Mouse (Mus musculus) megakaryocyte, adult 5-6 weeks (primary cell): Measurements from ENCODE around the gene Mecom. TPM values are rescaled to one million over a fixed set of nuclear protein-coding genes. Genes with fewer than 3 reads are reported as not detected.

Experiments
- ATAC-seq: 2 replicates; pipeline ENCODE4 v1.8.0; 2016; ENCODE audit warnings: mild to moderate bottlenecking, inconsistent platforms; ENCODE audit not compliant: poor library complexity, severe bottlenecking
- total RNA-seq, 2 experiments: library from RNA; stranded (forward) in 1 of 2; stranded (reverse) in 1 of 2; fragments of 153-499, 151-499 nt in 1 of 2; fragments of 221-1000, 200-1000 nt in 1 of 2; gene quantifications; 2 replicates each; pipeline versions ENCODE4 v1.2.3 to v1.2.4; 2015 to 2017

Gene Mecom
- total RNA-seq, 2 experiments from 2014 or later = 0.07 TPM; not detected in 1

GRCm38 (mm10) chr3:30219190-30219884 lies 328.5 kb downstream of the Mecom start:
- ATAC-seq = no peak

DNA sequence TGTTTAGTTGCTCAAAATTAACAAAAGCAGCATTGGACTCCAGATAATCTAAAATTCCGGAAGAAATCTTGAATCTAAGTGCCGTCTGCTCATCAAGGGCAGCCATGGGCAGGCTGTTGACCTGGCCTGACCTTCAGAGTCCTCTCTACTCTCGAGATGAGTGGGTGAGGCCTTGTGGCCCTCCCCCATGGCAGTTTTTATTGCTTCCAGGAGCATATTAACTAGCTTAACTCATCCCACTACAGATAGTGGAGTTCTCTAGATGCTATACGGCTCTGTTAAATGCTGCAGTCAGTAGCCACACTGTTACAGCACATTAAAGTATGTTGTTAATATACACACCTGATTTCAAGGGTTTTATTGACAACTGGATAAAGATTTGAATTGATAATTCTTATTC lies 333.2 kb downstream of the Mecom start:
- ATAC-seq = no peak

DNA sequence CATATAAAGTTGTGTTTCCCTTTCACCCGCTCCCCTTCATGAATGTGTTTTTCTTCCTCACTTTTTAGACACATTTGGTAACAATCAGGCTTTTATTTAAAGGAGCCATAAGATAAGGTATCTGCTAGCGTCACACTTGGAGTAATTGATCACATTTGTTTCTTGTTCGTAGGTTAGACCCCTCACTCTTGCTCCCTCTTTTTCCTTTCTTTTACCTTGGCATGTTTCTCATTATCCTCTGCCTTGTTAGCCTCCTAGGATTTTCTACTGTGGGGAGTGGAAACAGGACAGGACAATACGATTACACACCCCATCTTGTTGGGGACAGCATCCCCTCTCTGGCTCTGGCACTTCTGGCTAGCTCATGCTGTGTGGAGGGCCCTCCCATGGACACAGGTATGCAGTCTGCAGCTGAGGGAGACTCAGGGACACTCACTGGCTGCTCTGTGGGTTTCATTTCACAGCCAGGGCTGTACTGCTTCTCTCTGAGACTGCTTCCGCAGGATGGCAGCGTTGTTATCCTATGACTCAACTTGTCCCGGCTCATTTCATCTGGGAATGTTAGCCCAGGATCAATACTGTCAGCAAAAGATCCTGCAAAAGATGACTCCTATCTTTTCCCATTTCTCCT lies 334.2 kb downstream of the Mecom start:
- ATAC-seq = no peak

DNA sequence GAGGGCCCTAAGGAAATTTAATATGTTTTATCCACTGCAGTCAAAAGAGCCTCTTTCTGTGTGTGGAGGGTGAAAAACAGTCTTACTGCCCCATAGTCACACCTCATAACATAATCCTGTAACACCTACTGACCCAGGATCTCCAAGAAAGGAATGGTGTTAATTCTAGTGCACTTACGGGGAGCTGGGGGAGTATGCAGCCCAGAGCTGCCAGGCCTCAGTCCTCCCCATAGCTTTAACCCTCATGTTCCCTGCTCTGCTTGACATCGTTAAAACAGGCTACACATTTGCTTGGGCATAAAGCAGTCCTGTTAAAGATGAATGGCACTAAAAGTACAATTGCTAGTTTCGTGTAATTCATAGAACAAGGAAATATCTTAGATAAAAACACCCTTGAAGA lies 335.0 kb downstream of the Mecom start:
- ATAC-seq = no peak

GRCm38 (mm10) chr3:30209131-30209530 lies 338.7 kb downstream of the Mecom start:
- ATAC-seq = no peak

GRCm38 (mm10) chr3:30207886-30208285 lies 339.9 kb downstream of the Mecom start:
- no peak for ATAC-seq

DNA sequence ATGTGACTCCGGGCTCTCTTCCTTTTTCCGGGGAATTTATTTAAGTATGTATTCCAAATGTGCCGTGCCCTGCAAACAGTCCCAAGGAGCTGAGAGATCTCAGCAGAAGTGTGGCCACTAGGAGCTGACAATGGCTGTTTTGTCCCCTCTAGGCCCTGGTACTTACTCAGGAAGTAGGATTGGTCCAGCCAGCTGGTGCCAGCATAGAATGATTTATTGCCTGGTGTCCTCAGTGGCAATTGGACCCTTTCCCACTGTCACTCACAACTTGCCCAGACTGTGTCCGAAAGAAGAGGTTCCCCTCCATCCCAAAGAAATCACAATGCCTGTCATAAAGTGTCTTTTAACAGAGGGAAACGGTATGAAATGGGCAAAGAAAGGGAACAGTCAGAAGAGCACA lies 340.4 kb downstream of the Mecom start:
- ATAC-seq = no peak

- no peak for ATAC-seq
Observed at GRCm38 (mm10) chr3:30206123-30206522, 341.7 kb downstream of the Mecom start.

- no peak for ATAC-seq
Observed at GRCm38 (mm10) chr3:30203764-30204163, 344.0 kb downstream of the Mecom start.

DNA sequence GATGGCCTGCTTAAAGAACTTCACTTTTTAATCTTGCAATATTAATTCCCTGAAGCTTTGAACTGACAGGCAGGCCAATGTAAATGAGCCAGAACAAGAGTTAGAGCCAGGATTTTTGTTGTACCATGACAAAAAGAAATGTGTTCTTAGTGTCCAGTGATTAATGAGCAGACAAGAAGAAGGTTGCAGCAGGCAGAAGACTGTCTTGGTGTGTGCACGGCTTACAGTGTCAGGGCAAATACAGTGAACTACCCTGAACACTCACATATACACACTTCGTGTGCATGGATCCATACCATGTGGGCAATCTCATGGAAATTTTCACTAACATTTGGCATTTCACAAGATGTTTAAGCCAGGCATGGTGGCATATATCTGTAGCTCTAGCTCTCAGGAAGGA lies 349.0 kb downstream of the Mecom start:
- ATAC-seq = no peak

- ATAC-seq = no peak
Observed at GRCm38 (mm10) chr3:30198227-30198626, 349.6 kb downstream of the Mecom start.

DNA sequence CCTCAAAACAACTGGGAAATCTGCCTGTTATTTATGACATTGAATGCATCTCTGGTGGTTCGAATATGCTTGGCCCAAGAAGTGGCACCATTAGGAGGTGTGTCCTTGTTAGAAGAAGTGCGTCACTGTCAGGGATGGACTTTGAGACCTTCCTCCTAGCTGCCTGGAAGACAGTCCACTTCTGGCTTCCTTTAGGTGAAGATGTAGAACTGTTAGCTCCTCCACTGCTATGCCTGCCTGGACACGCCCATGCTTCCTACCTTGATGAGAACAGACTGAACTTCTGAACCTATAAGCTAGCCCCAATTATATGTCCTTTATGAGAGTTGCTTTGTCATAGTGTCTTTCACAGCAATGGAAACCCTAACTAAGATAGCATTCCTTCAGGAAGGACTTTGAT lies 352.6 kb downstream of the Mecom start:
- no peak for ATAC-seq

GRCm38 (mm10) chr3:30192294-30193007 lies 355.4 kb downstream of the Mecom start:
- no peak for ATAC-seq

- ATAC-seq = no peak
Observed at GRCm38 (mm10) chr3:30189325-30189724, 358.5 kb downstream of the Mecom start.

DNA sequence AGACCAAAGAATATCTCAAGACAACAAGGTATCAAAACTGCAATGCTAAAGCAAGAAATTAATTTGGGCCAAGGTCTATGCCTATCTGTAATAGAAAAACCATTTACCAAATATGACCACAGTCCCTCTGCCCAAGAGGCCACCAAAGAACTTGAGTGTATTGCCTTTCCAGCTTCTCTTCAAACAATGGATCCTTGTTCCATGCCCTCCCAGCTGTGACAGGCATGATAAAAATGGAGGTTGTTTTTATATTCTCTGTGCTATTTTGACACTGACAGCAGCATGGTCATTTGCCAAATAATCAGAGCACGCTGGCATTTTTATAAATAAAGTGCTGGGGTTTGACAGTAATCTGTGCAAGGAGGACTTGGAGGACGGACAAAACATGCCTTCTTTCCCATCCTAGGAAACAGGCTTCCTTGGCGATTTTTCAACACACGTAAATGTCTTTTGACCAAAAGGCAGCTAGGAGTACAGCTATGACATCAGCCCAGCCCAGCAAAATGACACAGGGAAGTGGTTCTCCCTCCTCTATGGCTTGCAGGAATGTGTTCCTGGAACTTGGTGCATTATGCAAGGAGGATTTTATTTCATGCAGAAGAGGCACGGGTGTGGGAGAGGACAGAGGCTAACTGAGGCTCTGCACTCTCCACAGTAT lies 359.9 kb downstream of the Mecom start:
- ATAC-seq = no peak

DNA sequence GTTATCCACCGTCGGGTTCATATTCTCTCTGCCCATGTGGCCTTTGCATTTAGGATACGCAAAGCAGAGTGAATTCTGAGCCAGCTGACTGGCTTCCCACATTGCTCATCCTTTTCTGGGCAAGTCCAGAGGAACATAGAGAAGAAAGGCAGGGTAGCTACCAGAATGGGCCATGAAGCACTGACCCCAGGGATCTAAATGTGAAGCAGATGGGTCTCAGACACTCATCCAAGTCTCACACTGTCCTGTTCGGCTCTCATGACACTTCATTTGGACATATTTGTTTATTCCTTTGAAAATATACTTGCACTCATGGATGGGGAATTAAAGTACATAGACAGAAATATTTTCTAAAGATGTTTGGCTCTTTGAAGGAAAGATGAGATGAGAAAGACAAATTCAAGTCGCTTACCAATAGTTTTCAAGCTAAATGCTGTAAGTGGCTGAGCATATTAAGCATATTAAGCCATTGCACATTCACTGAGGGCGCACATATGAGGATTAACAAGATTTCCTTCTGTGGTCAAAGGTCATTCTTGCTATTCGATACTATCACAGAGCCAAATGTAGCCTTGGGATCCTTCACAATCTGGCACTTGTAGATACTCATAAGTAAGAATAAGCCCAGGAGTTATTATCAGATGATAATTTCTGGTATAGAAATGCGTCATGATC lies 365.9 kb downstream of the Mecom start:
- ATAC-seq = no peak

DNA sequence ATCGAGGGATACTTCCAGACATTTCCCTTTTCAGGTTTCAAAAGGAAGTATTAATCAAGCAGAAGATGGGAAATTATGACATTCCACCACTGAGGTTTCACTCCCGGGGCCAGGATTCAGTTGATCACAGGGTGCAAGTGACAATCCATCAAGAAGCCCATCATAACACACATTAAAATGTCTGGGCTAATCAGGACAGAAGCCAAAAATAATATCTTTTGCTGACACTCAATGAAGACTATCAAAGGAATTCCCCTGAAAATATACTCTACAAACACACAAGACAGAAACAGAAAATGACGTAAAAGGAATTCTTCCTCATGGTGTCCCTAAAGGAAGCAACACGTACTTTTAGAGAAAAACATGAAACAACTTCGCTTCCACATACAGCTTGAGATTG lies 371.2 kb downstream of the Mecom start:
- no peak for ATAC-seq

DNA sequence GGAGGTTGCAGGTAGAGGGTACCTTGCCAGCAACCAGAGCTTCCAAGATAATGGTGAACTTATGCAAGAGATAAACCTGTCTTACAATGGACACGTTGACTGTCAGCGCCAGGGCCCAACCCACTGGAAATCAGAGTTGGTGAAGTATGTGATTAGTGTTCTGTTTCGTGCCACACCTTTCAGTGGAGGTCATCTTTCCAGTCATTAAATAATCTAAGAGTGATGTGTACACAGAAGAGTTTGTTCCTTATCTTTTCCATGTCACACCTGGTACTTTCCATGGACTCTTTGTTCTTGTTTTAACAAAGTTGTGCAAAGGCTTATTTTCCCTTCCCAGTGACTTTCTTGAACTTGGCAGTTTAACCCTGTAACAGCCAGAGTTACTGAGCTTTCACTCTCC lies 374.0 kb downstream of the Mecom start:
- ATAC-seq = no peak

DNA sequence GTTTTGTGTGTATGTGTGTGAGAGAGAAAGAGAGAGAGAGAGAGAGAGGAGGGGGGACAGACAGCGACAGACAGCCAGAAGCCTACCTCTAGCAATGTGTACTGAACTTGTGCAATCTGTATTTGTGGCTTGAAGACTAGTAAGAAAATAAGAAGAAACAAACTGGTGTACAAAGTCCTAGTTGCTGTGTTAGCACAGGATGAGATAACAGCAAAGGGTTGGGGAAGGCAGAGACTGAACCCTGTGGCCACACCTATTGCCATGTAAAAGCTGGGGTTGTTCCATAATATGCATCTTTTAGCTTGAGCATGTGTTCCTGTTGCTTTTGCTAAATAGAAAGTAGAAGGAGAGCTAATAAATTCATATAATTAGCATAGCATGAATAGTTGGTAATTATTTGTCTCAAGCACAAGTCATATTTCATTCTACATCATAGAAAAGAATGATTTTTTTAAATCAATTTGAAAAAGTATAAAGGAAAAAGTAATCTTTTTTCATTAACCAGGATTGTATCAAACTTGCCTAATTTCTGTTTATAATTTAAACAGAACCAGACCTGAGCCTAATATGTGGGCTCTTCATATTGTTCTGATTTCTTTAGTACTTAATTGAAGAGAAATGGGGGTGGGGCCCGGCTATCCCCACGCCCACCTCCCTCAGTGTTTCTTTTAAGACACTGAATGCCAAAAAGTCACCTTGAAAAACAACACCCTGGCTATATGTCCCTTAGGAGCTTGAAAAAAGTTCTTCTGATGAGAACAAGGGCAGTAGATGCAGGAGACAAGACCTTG lies 379.2 kb downstream of the Mecom start:
- ATAC-seq = no peak

DNA sequence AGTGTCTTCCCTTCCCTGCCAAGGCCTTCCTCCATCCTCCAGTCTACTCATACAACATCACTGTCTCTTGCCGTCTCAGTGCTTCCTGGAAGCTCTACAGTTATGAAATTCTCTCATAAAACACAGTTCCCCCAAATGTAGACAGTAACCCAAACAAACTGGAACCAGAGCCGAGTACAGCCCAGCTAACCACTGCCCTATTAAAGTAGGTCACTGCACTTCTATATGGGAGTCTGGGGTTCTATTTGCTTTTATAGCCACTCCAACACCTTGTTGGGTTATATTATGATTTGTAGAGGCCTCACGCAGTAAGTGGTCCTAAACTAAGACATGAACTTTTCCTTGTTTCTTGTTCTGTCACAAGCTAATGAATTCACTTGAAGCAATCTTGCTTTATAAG lies 380.8 kb downstream of the Mecom start:
- ATAC-seq = no peak
